Mouse (Mus musculus): ENCODE results near the gene Suz12. TPM values are rescaled to one million over a fixed set of nuclear protein-coding genes. Genes with fewer than 3 reads are reported as not detected.
A peak's percentile ranks its signal among the peaks of the same experiment; 100 is the strongest.
"Not testable (repeated sequence)": the region's sequence is repeated elsewhere in the genome, so short reads cannot be mapped to it uniquely, and the experiment has no call there.

The Suz12 gene
- polyA plus RNA-seq, 1 experiment from 2014 or later = 22.5 TPM

GRCm38 (mm10) chr11:79973626-79974476 lies 19.1 kb upstream of the Suz12 start:
- peaks cover 17% of the 10 kb centered on the region for H3K27me3 ChIP-seq
- H3K9ac ChIP-seq (replicated peaks) = peak overlapping the region; percentile 72
- H3K4me3 ChIP-seq (replicated peaks) = peak overlapping the region; percentile 54
- H3K4me1 ChIP-seq (replicated peaks) = peaks cover 7% of the 10 kb centered on the region
- peak overlapping the region; percentile 81 for H3K4me2 ChIP-seq (replicated peaks)
- peak; percentile 43; the same call in 1 of the 2 replicates for ATAC-seq
- no peaks in the 10 kb centered on the region for H3K9me3 ChIP-seq
- no peaks in the 10 kb centered on the region for H3K36me3 ChIP-seq
- under 1% methylated on average over 41 of the region's 41 CpGs for WGBS
- no peak overlapping the region for H3K27ac ChIP-seq

- no peak overlapping the region for H3K4me2 ChIP-seq (replicated peaks)
- peaks cover 17% of the 10 kb centered on the region for H3K27me3 ChIP-seq
- WGBS = 61% methylated on average over 2 of the region's 2 CpGs
- no peak overlapping the region for H3K4me3 ChIP-seq (replicated peaks)
- no peak overlapping the region for H3K27ac ChIP-seq
- H3K36me3 ChIP-seq = no peaks in the 10 kb centered on the region
- H3K9me3 ChIP-seq = no peaks in the 10 kb centered on the region
- ATAC-seq = no peak
- no peak overlapping the region for H3K9ac ChIP-seq (replicated peaks)
- peaks cover 7% of the 10 kb centered on the region for H3K4me1 ChIP-seq (replicated peaks)
These were observed 17.5 kb upstream of the Suz12 start for GRCm38 (mm10) chr11:79975377-79975776.

GRCm38 (mm10) chr11:79976222-79976621 lies 16.7 kb upstream of the Suz12 start:
- no peaks in the 10 kb centered on the region for H3K36me3 ChIP-seq
- H3K9ac ChIP-seq (replicated peaks) = no peak overlapping the region
- no peak overlapping the region for H3K27ac ChIP-seq
- no peak overlapping the region for H3K4me2 ChIP-seq (replicated peaks)
- no peaks in the 10 kb centered on the region for H3K9me3 ChIP-seq
- H3K4me1 ChIP-seq (replicated peaks) = peaks cover 7% of the 10 kb centered on the region
- no peak overlapping the region for H3K4me3 ChIP-seq (replicated peaks)
- H3K27me3 ChIP-seq = peaks cover 17% of the 10 kb centered on the region
- ATAC-seq = no peak
- 92% methylated on average over 1 of the region's 1 CpGs for WGBS

GRCm38 (mm10) chr11:79976645-79977044 lies 16.3 kb upstream of the Suz12 start:
- WGBS = 78% methylated on average over 6 of the region's 6 CpGs
- H3K36me3 ChIP-seq; H3K4me1 ChIP-seq (replicated peaks); ATAC-seq; H3K4me2 ChIP-seq (replicated peaks); H3K27ac ChIP-seq; H3K9me3 ChIP-seq; H3K9ac ChIP-seq (replicated peaks); H3K4me3 ChIP-seq (replicated peaks): not testable (repeated sequence)
- H3K27me3 ChIP-seq = peaks cover 17% of the 10 kb centered on the region

- not testable (repeated sequence) for H3K4me1 ChIP-seq (replicated peaks); H3K36me3 ChIP-seq; H3K9me3 ChIP-seq; H3K27ac ChIP-seq; H3K4me3 ChIP-seq (replicated peaks); H3K9ac ChIP-seq (replicated peaks); H3K4me2 ChIP-seq (replicated peaks); ATAC-seq
- 94% methylated on average over 14 of the region's 14 CpGs for WGBS
- H3K27me3 ChIP-seq = peaks cover 17% of the 10 kb centered on the region
These were observed 15.8 kb upstream of the Suz12 start for GRCm38 (mm10) chr11:79977061-79977460.

- not testable (repeated sequence) for H3K4me1 ChIP-seq (replicated peaks); H3K27ac ChIP-seq; ATAC-seq; H3K9me3 ChIP-seq; H3K4me3 ChIP-seq (replicated peaks); H3K4me2 ChIP-seq (replicated peaks); H3K36me3 ChIP-seq; H3K9ac ChIP-seq (replicated peaks)
- 91% methylated on average over 4 of the region's 4 CpGs for WGBS
- peaks cover 17% of the 10 kb centered on the region for H3K27me3 ChIP-seq
These were observed 15.2 kb upstream of the Suz12 start for GRCm38 (mm10) chr11:79977747-79978146.

- Histone ChIP-seq H3K27me3 (no peaks in the 10 kb centered on the region), H3K27ac (no peak overlapping the region), H3K36me3 (no peaks in the 10 kb centered on the region), H3K9ac (replicated peaks) (no peak overlapping the region), H3K9me3 (no peaks in the 10 kb centered on the region), H3K4me1 (replicated peaks) (no peaks in the 10 kb centered on the region), H3K4me2 (replicated peaks) (no peak overlapping the region), H3K4me3 (replicated peaks) (no peak overlapping the region)
- ATAC-seq = no peak
- WGBS = 91% methylated on average over 4 of the region's 4 CpGs
These were observed 6.0 kb upstream of the Suz12 start for GRCm38 (mm10) chr11:79986886-79987285.

GRCm38 (mm10) chr11:79987896-79988295 lies 5.0 kb upstream of the Suz12 start:
- no peak overlapping the region for H3K4me2 ChIP-seq (replicated peaks)
- no peak for ATAC-seq
- H3K9ac ChIP-seq (replicated peaks) = no peak overlapping the region
- WGBS = 84% methylated on average over 3 of the region's 3 CpGs
- H3K36me3 ChIP-seq = no peaks in the 10 kb centered on the region
- peaks cover 4% of the 10 kb centered on the region; the same call in 1 of the 2 replicates for H3K4me1 ChIP-seq (replicated peaks)
- H3K27ac ChIP-seq = no peak overlapping the region
- H3K9me3 ChIP-seq = no peaks in the 10 kb centered on the region
- H3K27me3 ChIP-seq = no peaks in the 10 kb centered on the region
- no peak overlapping the region for H3K4me3 ChIP-seq (replicated peaks)

GRCm38 (mm10) chr11:79990120-79990519 lies 2.8 kb upstream of the Suz12 start:
- ATAC-seq = no peak
- Histone ChIP-seq H3K4me2 (replicated peaks) (no peak overlapping the region), H3K9ac (replicated peaks) (no peak overlapping the region), H3K4me1 (replicated peaks) (peaks cover 6% of the 10 kb centered on the region), H3K27ac (no peak overlapping the region), H3K36me3 (no peaks in the 10 kb centered on the region), H3K9me3 (no peaks in the 10 kb centered on the region), H3K27me3 (no peaks in the 10 kb centered on the region), H3K4me3 (replicated peaks) (no peak overlapping the region)
- WGBS = 93% methylated on average over 2 of the region's 2 CpGs

- Histone ChIP-seq H3K27me3 (no peaks in the 10 kb centered on the region), H3K9me3 (no peaks in the 10 kb centered on the region), H3K4me1 (replicated peaks) (peaks cover 8% of the 10 kb centered on the region), H3K4me3 (replicated peaks) (no peak overlapping the region), H3K4me2 (replicated peaks) (no peak overlapping the region), H3K9ac (replicated peaks) (no peak overlapping the region), H3K36me3 (peaks cover 7% of the 10 kb centered on the region), H3K27ac (no peak overlapping the region)
- no peak for ATAC-seq
- WGBS = 93% methylated on average over 5 of the region's 5 CpGs
These were observed 1.3 kb upstream of the Suz12 start for GRCm38 (mm10) chr11:79991600-79991999.

GRCm38 (mm10) chr11:79992035-79992591 lies 793 bp upstream of the Suz12 start:
- Histone ChIP-seq H3K4me1 (replicated peaks) (peaks cover 8% of the 10 kb centered on the region), H3K4me3 (replicated peaks) (peak overlapping the region; percentile 99), H3K27me3 (no peaks in the 10 kb centered on the region), H3K27ac (peak overlapping the region; percentile 97), H3K9me3 (no peaks in the 10 kb centered on the region), H3K36me3 (peaks cover 9% of the 10 kb centered on the region), H3K4me2 (replicated peaks) (peak overlapping the region; percentile 82), H3K9ac (replicated peaks) (peak overlapping the region; percentile 77)
- ATAC-seq = no peak
- WGBS = 32% methylated on average over 20 of the region's 21 CpGs

- Histone ChIP-seq H3K27ac (peak overlapping the region; percentile 97), H3K9me3 (no peaks in the 10 kb centered on the region), H3K4me3 (replicated peaks) (peak overlapping the region; percentile 99), H3K36me3 (peaks cover 14% of the 10 kb centered on the region), H3K27me3 (no peaks in the 10 kb centered on the region), H3K4me1 (replicated peaks) (peaks cover 8% of the 10 kb centered on the region), H3K4me2 (replicated peaks) (peak overlapping the region; percentile 56), H3K9ac (replicated peaks) (peak overlapping the region; percentile 91)
- under 1% methylated on average over 53 of the region's 74 CpGs for WGBS
- ATAC-seq = peak; percentile 79
These were observed 707 bp downstream of the Suz12 start for GRCm38 (mm10) chr11:79993356-79994270.
